Mouse (Mus musculus) ovary, postnatal 36 days (tissue): ENCODE measurements around the gene Plcl2.
"Not testable (repeated sequence)": the region's sequence is repeated elsewhere in the genome, so short reads cannot be mapped to it uniquely, and the experiment has no call there.

Experiments
- DNase-seq: peaks from one replicate; pipeline ENCODE4 v3.0.0; 2022; ENCODE audit warnings: low spot score, mixed read lengths

The Plcl2 gene

GRCm38 (mm10) chr17:50500806-50501205, 8.4 kb upstream of the Plcl2 start:
- no peak for DNase-seq

GRCm38 (mm10) chr17:50503075-50503474, 6.1 kb upstream of the Plcl2 start:
- no peak for DNase-seq

- no peak for DNase-seq
Measured at GRCm38 (mm10) chr17:50504070-50504846, 4.9 kb upstream of the Plcl2 start.

GRCm38 (mm10) chr17:50505910-50506634, 3.1 kb upstream of the Plcl2 start:
- DNase-seq: no peak

GRCm38 (mm10) chr17:50506861-50507321, 2.3 kb upstream of the Plcl2 start:
- DNase-seq: no peak

GRCm38 (mm10) chr17:50508055-50508774, 988 bp upstream of the Plcl2 start:
- DNase-seq: no peak

GRCm38 (mm10) chr17:50508775-50509250, 390 bp upstream of the Plcl2 start:
- peak; percentile 80 for DNase-seq

- no peak for DNase-seq
Measured at GRCm38 (mm10) chr17:50510279-50510678, 1.1 kb downstream of the Plcl2 start.

GRCm38 (mm10) chr17:50510741-50511140, 1.5 kb downstream of the Plcl2 start:
- DNase-seq: no peak

GRCm38 (mm10) chr17:50512222-50512621, 3.0 kb downstream of the Plcl2 start:
- DNase-seq: no peak

GRCm38 (mm10) chr17:50512841-50513240, 3.6 kb downstream of the Plcl2 start:
- no peak for DNase-seq

GRCm38 (mm10) chr17:50513376-50513775, 4.2 kb downstream of the Plcl2 start:
- no peak for DNase-seq

GRCm38 (mm10) chr17:50514012-50514411, 4.8 kb downstream of the Plcl2 start:
- DNase-seq: no peak

GRCm38 (mm10) chr17:50515926-50516325, 6.7 kb downstream of the Plcl2 start:
- DNase-seq: no peak

GRCm38 (mm10) chr17:50517781-50518415, 8.7 kb downstream of the Plcl2 start:
- DNase-seq: no peak

GRCm38 (mm10) chr17:50519588-50519987, 10.4 kb downstream of the Plcl2 start:
- no peak for DNase-seq

GRCm38 (mm10) chr17:50522473-50523083, 13.4 kb downstream of the Plcl2 start:
- no peak for DNase-seq

- DNase-seq: no peak
Measured at GRCm38 (mm10) chr17:50524970-50525369, 15.8 kb downstream of the Plcl2 start.

GRCm38 (mm10) chr17:50525821-50526220, 16.6 kb downstream of the Plcl2 start:
- DNase-seq: no peak

- DNase-seq: no peak
Measured at GRCm38 (mm10) chr17:50530089-50530488, 20.9 kb downstream of the Plcl2 start.

GRCm38 (mm10) chr17:50534889-50535288, 25.7 kb downstream of the Plcl2 start:
- DNase-seq: not testable (repeated sequence)
